Mouse (Mus musculus) liver, embryonic 14.5 days (tissue): ENCODE data around the gene Fmnl2. TPM values are rescaled to one million over a fixed set of nuclear protein-coding genes. Genes with fewer than 3 reads are reported as not detected.

Experiments
- ATAC-seq: fragments of 200-750 bp; cut with Nextera tagmentation; 2 replicates; pipeline ENCODE4 v1.8.0; 2017; ENCODE audit warnings: moderate number of reproducible peaks, mild to moderate bottlenecking, moderate library complexity; ENCODE audit not compliant: insufficient read depth
- DNase-seq, 3 experiments: peaks; one replicate each; pipeline ENCODE4 v3.0.0-alpha.2; 2012 to 2013; ENCODE audit warnings: low read depth in 3 of 3, low spot score in 3 of 3
- H3K27ac ChIP-seq: fragments of 300-500 bp; sonication (generic); 2 replicates; pipeline ENCODE4 v1.5.1; 2014; ENCODE audit warnings: moderate library complexity, mild to moderate bottlenecking, control low read depth, inconsistent platforms
- H3K27me3 ChIP-seq: fragments of 300-500 bp; sonication (generic); 2 replicates; pipeline ENCODE4 v1.6.1; 2014; ENCODE audit warnings: mild to moderate bottlenecking, low read length, moderate library complexity; ENCODE audit not compliant: control insufficient read depth, insufficient read depth
- H3K36me3 ChIP-seq: fragments of 300-500 bp; sonication (generic); replicated peaks from 2 replicates; pipeline ENCODE4 v1.6.1; 2014; ENCODE audit warnings: low read depth; ENCODE audit not compliant: control insufficient read depth, insufficient read depth
- H3K4me1 ChIP-seq, 2 experiments: fragments of 200-500 bp in 1 of 2; fragments of 300-500 bp in 1 of 2; sonication (generic) in 1 of 2; replicated peaks; 2 replicates each; pipeline ENCODE4 v1.6.1; 2012 to 2014; ENCODE audit warnings: antibody characterized with exemption in 1 of 2, inconsistent platforms in 1 of 2, low read length in 1 of 2; ENCODE audit not compliant: control insufficient read depth in 2 of 2, insufficient read depth in 2 of 2
- H3K4me2 ChIP-seq: fragments of 300-500 bp; sonication (generic); 2 replicates; pipeline ENCODE4 v1.6.1; 2014; ENCODE audit warnings: low read depth, mild to moderate bottlenecking, control low read depth, moderate library complexity
- H3K4me3 ChIP-seq, 2 experiments: fragments of 200-500 bp in 1 of 2; fragments of 300-500 bp in 1 of 2; sonication (generic) in 1 of 2; 2 replicates each; pipeline ENCODE4 v1.5.1; 2012 to 2014; ENCODE audit warnings: low read depth in 2 of 2, low read length in 2 of 2, mild to moderate bottlenecking in 2 of 2, control low read depth in 1 of 2, inconsistent platforms in 1 of 2, moderate library complexity in 1 of 2; ENCODE audit not compliant: insufficient read depth in 1 of 2
- H3K9ac ChIP-seq: fragments of 300-500 bp; sonication (generic); replicated peaks from 2 replicates; pipeline ENCODE4 v1.6.1; 2014; ENCODE audit warnings: mild to moderate bottlenecking, control low read depth, moderate library complexity
- H3K9me3 ChIP-seq: fragments of 300-500 bp; sonication (generic); 2 replicates; pipeline ENCODE4 v1.6.1; 2016; ENCODE audit warnings: low read length, mixed read lengths; ENCODE audit not compliant: control insufficient read depth
- CTCF ChIP-seq: IDR thresholded peaks from 2 replicates; pipeline ENCODE4 v1.5.1; 2016; ENCODE audit warnings: antibody characterized with exemption, low read depth, control low read depth
- EP300 ChIP-seq: IDR thresholded peaks from 2 replicates; pipeline ENCODE4 v1.6.1; 2016; ENCODE audit warnings: antibody characterized with exemption, low read depth
- WGBS: fragments of 180-500 bp; shearing (Covaris S2); extraction: QIAGEN DNeasy Blood & Tissue Kit; methylation state at CpG from one replicate; pipeline ENCODE4 v1.1.7; 2014; ENCODE audit not compliant: insufficient replicate concordance; 5-methylcytosine and 5-hydroxymethylcytosine counted together
- polyA plus RNA-seq, 2 experiments: library from polyadenylated mRNA; depleted of rRNA in 1 of 2; stranded (reverse) in 1 of 2; unstranded in 1 of 2; fragments of >200 nt; fragmentation: Nextera tagmentation in 1 of 2; extraction: Ambion mirVana in 1 of 2; gene quantifications; 2 replicates each; pipeline versions ENCODE4 v1.2.1 to v1.2.3; 2012 to 2014

The Fmnl2 gene
- polyA plus RNA-seq, 2 experiments, result 0.39 to 0.79 TPM

DNA sequence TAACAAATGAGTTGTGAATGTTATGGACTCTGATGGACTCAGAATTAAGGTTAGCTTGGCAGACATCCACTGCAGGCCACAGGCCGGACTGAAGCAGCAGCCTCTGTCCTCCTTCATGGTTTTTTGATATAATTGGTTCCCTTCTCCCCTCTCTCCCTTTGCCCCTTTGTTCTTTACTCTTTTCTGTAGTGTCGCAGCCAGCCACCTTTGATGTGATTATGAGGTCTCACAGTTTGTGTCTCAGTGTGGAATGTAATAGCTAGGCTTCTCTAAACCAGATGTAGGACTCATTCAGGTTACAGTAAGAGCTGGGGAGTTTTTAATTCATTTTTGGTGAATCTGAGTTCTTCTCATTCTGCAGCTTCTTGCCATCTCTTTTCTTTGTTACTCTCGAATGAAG is 70.7 kb downstream of the Fmnl2 start:
- 61% methylated on average over 3 of the region's 3 CpGs for WGBS
- ATAC-seq (no peak), DNase-seq (no peak)
- Histone ChIP-seq H3K9me3 (no peaks in the 10 kb centered on the region), H3K9ac (no peak overlapping the region), H3K4me2 (no peak overlapping the region), H3K36me3 (no peaks in the 10 kb centered on the region), H3K27me3 (no peaks in the 10 kb centered on the region), H3K4me1 (peaks cover 0 to 6% of the 10 kb centered on the region in 2 experiments; a peak in 2 of 4 replicates), H3K4me3 (no peak overlapping the region), H3K27ac (no peak overlapping the region)
- TF ChIP-seq EP300 (no peak), CTCF (no peak)

DNA sequence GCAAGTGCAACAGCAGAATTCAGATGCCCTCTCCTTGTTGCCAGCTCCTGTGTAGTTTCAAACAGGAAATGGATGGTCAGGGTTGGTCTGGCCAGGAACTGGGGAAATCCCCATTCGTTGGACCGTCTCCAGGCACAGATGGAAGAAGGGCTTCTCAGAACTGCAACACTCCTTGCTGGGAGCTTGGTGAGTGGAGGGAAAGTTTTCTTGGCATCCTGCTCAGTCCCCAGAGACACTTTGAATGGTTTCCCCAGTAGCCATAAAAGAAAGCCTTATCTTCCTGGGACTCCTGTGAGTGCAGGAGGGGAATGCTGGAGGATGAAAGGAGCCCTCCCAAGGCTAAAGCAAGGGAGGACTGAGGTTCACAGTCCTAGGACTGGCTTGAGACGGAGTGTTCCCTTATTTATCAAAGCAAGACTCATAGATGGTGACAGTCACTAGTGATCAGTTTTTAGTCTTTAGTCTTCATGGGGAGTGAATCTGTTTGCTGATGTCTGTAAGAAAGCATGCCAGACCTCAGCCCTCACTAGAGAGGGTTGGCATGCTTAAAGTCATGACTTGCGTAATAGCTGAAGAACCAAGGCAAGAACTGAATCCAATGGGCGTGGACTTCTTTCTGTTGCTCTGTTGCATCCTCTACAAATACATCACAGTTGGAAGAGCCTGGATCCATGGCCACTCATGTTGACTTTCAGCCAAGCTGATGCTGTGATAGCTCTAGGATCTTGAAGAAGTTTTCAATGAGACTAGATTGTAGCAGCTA is 72.6 kb downstream of the Fmnl2 start:
- Histone ChIP-seq H3K9ac (no peak overlapping the region), H3K4me1 (peaks cover 0 to 3% of the 10 kb centered on the region in 2 experiments; a peak in 2 of 4 replicates), H3K9me3 (no peaks in the 10 kb centered on the region), H3K27ac (no peak overlapping the region), H3K4me2 (no peak overlapping the region), H3K27me3 (no peaks in the 10 kb centered on the region), H3K4me3 (no peak overlapping the region), H3K36me3 (no peaks in the 10 kb centered on the region)
- whole genome bisulfite sequencing, result 57% methylated on average over 5 of the region's 5 CpGs
- ATAC-seq (no peak), DNase-seq (no peak)
- TF ChIP-seq EP300 (no peak), CTCF (no peak)

DNA sequence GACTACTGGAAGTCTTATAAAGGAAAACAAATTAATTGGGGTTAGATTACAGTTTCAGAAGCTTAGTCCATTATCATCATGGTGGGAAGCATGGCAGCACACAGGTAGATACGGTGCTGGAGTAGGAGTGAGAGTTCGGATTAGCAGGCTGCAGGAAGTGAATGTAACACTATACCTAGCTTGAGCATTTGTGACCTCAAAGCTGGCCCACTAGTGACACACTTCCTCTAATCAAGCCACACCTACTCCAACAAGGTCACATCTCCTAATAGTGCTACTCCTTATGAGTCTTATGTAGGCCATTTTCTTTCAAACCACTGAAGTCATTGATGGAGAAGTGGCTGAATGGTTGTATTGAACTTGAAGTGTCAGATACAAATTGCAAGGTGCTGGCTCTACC is 73.7 kb downstream of the Fmnl2 start:
- H3K36me3 ChIP-seq, result no peaks in the 10 kb centered on the region
- H3K27me3 ChIP-seq, result no peaks in the 10 kb centered on the region
- no peaks in the 10 kb centered on the region for H3K9me3 ChIP-seq
- DNase-seq (no peak), ATAC-seq (no peak)
- TF ChIP-seq EP300, result no peak
- no peak for TF ChIP-seq CTCF
- no peak overlapping the region for H3K9ac ChIP-seq
- H3K4me3 ChIP-seq, result no peak overlapping the region
- no peaks in the 10 kb centered on the region for H3K4me1 ChIP-seq
- 79% methylated on average over 2 of the region's 2 CpGs for WGBS
- no peak overlapping the region for H3K4me2 ChIP-seq
- H3K27ac ChIP-seq, result no peak overlapping the region

GRCm38 (mm10) chr2:52935906-52936305 is 78.2 kb downstream of the Fmnl2 start:
- ATAC-seq (no peak), DNase-seq (no peak)
- Histone ChIP-seq H3K4me1 (peaks cover 0 to 3% of the 10 kb centered on the region in 2 experiments; a peak in 2 of 4 replicates), H3K36me3 (no peaks in the 10 kb centered on the region), H3K4me3 (no peak overlapping the region), H3K9ac (no peak overlapping the region), H3K27ac (no peak overlapping the region), H3K9me3 (no peaks in the 10 kb centered on the region), H3K27me3 (no peaks in the 10 kb centered on the region), H3K4me2 (no peak overlapping the region)
- TF ChIP-seq EP300 (no peak), CTCF (no peak)
- 72% methylated on average over 6 of the region's 6 CpGs for WGBS

- Histone ChIP-seq H3K27me3 (no peaks in the 10 kb centered on the region), H3K9me3 (no peaks in the 10 kb centered on the region), H3K4me3 (no peak overlapping the region), H3K4me2 (no peak overlapping the region), H3K36me3 (no peaks in the 10 kb centered on the region), H3K4me1 (peaks cover 0 to 3% of the 10 kb centered on the region in 2 experiments; a peak in 2 of 4 replicates), H3K27ac (no peak overlapping the region), H3K9ac (no peak overlapping the region)
- no peak for ATAC-seq
- peak in 1 of 3 experiments; percentile 9 for DNase-seq
- no peak for TF ChIP-seq EP300
- 34% methylated on average over 6 of the region's 6 CpGs for WGBS
Observed at GRCm38 (mm10) chr2:52938351-52939074, 80.9 kb downstream of the Fmnl2 start.
